Mouse (Mus musculus) activated CD4-positive, CD25-positive, alpha-beta regulatory T cell, adult 9 weeks (primary cell): Measurements from ENCODE around the gene Serpina10. TPM values are rescaled to one million over a fixed set of nuclear protein-coding genes. Genes with fewer than 3 reads are reported as not detected.

Experiments used
- polyA plus RNA-seq: library from polyadenylated mRNA; unstranded; fragments of 100-300 nt; shearing (Covaris generic); gene quantifications from one replicate; pipeline ENCODE4 v1.2.1, GENCODE M21; 2017

The Serpina10 gene
- not detected for polyA plus RNA-seq

GRCm38 (mm10) chr12:103631203-103631612 is at the start of gene Serpina10:
Serpina10 (minus strand) TSS chr12:103631444.

GRCm38 (mm10) chr12:103676039-103676438 is 44.8 kb upstream of the Serpina10 start, which contains the start of gene Serpina16:
Serpina16 (minus strand) TSS chr12:103676139.

GRCm38 (mm10) chr12:103656848-103657626 is 25.8 kb upstream of the Serpina10 start, which contains the start of gene Serpina6:
Serpina6 (minus strand) TSS chr12:103657212.

Other genes with a start within 250 kb of the Serpina10 start
- 2.7 TPM for gene Otub2, start 242.8 kb downstream of the Serpina10 start, polyA plus RNA-seq
- gene 9330161L09Rik, start 223.6 kb downstream of the Serpina10 start, polyA plus RNA-seq: 1.8 TPM
- 255 TPM for gene Ddx24, start 205.6 kb downstream of the Serpina10 start, polyA plus RNA-seq
- 502 TPM for gene Ifi27, start 197.2 kb downstream of the Serpina10 start, polyA plus RNA-seq
- gene Ifi27l2a, start 187.8 kb downstream of the Serpina10 start, polyA plus RNA-seq: 1,693 TPM
- not detected for gene Ifi27l2b, start 174.2 kb downstream of the Serpina10 start, polyA plus RNA-seq
- not detected for gene Ppp4r4, start 99.2 kb downstream of the Serpina10 start, polyA plus RNA-seq
- not detected for gene Serpina6, start 25.8 kb upstream of the Serpina10 start, polyA plus RNA-seq
- not detected for gene Serpina16, start 44.7 kb upstream of the Serpina10 start, polyA plus RNA-seq
- gene Serpina1f, start 64.1 kb upstream of the Serpina10 start, polyA plus RNA-seq: not detected
- gene Serpina1d, start 142.1 kb upstream of the Serpina10 start, polyA plus RNA-seq: not detected
- gene Serpina1b, start 198.9 kb upstream of the Serpina10 start, polyA plus RNA-seq: not detected
- gene Serpina1a, start 232.1 kb upstream of the Serpina10 start, polyA plus RNA-seq: not detected